Mouse (Mus musculus): ENCODE data around the gene Antxr1. TPM values are rescaled to one million over a fixed set of nuclear protein-coding genes. Genes with fewer than 3 reads are reported as not detected.
A peak's percentile ranks its signal among the peaks of the same experiment; 100 is the strongest.

Antxr1 gene
- polyA plus RNA-seq, 1 experiment from 2014 or later, result 6.5 TPM

GRCm38 (mm10) chr6:87138479-87138878, 197.1 kb downstream of the Antxr1 start:
- Histone ChIP-seq H3K4me2 (ENCODE audit: low read length) (no peak overlapping the region), H3K36me3 (ENCODE audit: control insufficient read depth, insufficient read depth, low read length) (peaks cover 6% of the 10 kb centered on the region; the same call in 1 of the 2 replicates), H3K27ac (replicated peaks in 1 of 2; ENCODE audit: control insufficient read depth in 1 of 2, insufficient read depth in 1 of 2, low read depth in 2 of 2, low read length in 2 of 2) (no peak overlapping the region), H3K9me3 (ENCODE audit: control insufficient read depth, low read length) (no peaks in the 10 kb centered on the region), H3K4me3 (ENCODE audit: control insufficient read depth in 1 of 2, insufficient read depth in 1 of 2, low read depth in 1 of 2, low read length in 2 of 2) (no peak overlapping the region), H3K27me3 (ENCODE audit: control insufficient read depth, insufficient read depth, low read length) (no peaks in the 10 kb centered on the region), H3K4me1 (ENCODE audit: control insufficient read depth in 2 of 2, insufficient read depth in 2 of 2, low read length in 2 of 2) (peaks cover 0 to 2% of the 10 kb centered on the region in 2 experiments; a peak in 1 of 4 replicates), H3K9ac (ENCODE audit: low read length) (no peak overlapping the region)
- no peak for ATAC-seq (ENCODE audit: insufficient number of reproducible peaks, insufficient read depth, low FRiP score, low read depth)
- WGBS, result 67% methylated on average over 5 of the region's 5 CpGs

GRCm38 (mm10) chr6:87133966-87134546, 201.6 kb downstream of the Antxr1 start:
- H3K36me3 ChIP-seq (ENCODE audit: control insufficient read depth, insufficient read depth, low read length), result peaks cover 6% of the 10 kb centered on the region; the same call in 1 of the 2 replicates
- no peaks in the 10 kb centered on the region for H3K27me3 ChIP-seq (ENCODE audit: control insufficient read depth, insufficient read depth, low read length)
- H3K9ac ChIP-seq (ENCODE audit: low read length), result no peak overlapping the region
- H3K4me3 ChIP-seq (ENCODE audit: control insufficient read depth in 1 of 2, insufficient read depth in 1 of 2, low read depth in 1 of 2, low read length in 2 of 2), result no peak overlapping the region
- H3K4me2 ChIP-seq (ENCODE audit: low read length), result no peak overlapping the region
- peaks cover 4% of the 10 kb centered on the region; the same call in 1 of the 2 replicates for H3K9me3 ChIP-seq (ENCODE audit: control insufficient read depth, low read length)
- no peaks in the 10 kb centered on the region for H3K4me1 ChIP-seq (ENCODE audit: control insufficient read depth in 2 of 2, insufficient read depth in 2 of 2, low read length in 2 of 2)
- no peak for ATAC-seq (ENCODE audit: insufficient number of reproducible peaks, insufficient read depth, low FRiP score, low read depth)
- no peak overlapping the region for H3K27ac ChIP-seq (replicated peaks in 1 of 2; ENCODE audit: control insufficient read depth in 1 of 2, insufficient read depth in 1 of 2, low read depth in 2 of 2, low read length in 2 of 2)
- 62% methylated on average over 12 of the region's 12 CpGs for WGBS

- Histone ChIP-seq H3K27ac (replicated peaks in 1 of 2; ENCODE audit: control insufficient read depth in 1 of 2, insufficient read depth in 1 of 2, low read depth in 2 of 2, low read length in 2 of 2) (no peak overlapping the region), H3K27me3 (ENCODE audit: control insufficient read depth, insufficient read depth, low read length) (no peaks in the 10 kb centered on the region), H3K36me3 (ENCODE audit: control insufficient read depth, insufficient read depth, low read length) (peaks cover 6% of the 10 kb centered on the region; the same call in 1 of the 2 replicates), H3K9ac (ENCODE audit: low read length) (no peak overlapping the region), H3K4me1 (ENCODE audit: control insufficient read depth in 2 of 2, insufficient read depth in 2 of 2, low read length in 2 of 2) (no peaks in the 10 kb centered on the region), H3K9me3 (ENCODE audit: control insufficient read depth, low read length) (peaks cover 4% of the 10 kb centered on the region; the same call in 1 of the 2 replicates), H3K4me3 (ENCODE audit: control insufficient read depth in 1 of 2, insufficient read depth in 1 of 2, low read depth in 1 of 2, low read length in 2 of 2) (no peak overlapping the region), H3K4me2 (ENCODE audit: low read length) (no peak overlapping the region)
- ATAC-seq (ENCODE audit: insufficient number of reproducible peaks, insufficient read depth, low FRiP score, low read depth), result no peak
- 91% methylated on average over 3 of the region's 3 CpGs for WGBS
These were observed 202.1 kb downstream of the Antxr1 start for GRCm38 (mm10) chr6:87133520-87133919.

- Histone ChIP-seq H3K36me3 (ENCODE audit: control insufficient read depth, insufficient read depth, low read length) (no peaks in the 10 kb centered on the region), H3K9me3 (ENCODE audit: control insufficient read depth, low read length) (peaks cover 4% of the 10 kb centered on the region; the same call in 1 of the 2 replicates), H3K4me1 (ENCODE audit: control insufficient read depth in 2 of 2, insufficient read depth in 2 of 2, low read length in 2 of 2) (peaks cover 3 to 7% of the 10 kb centered on the region in 2 experiments; a peak in 3 of 4 replicates), H3K9ac (ENCODE audit: low read length) (no peak overlapping the region), H3K27ac (replicated peaks in 1 of 2; ENCODE audit: control insufficient read depth in 1 of 2, insufficient read depth in 1 of 2, low read depth in 2 of 2, low read length in 2 of 2) (no peak overlapping the region), H3K4me2 (ENCODE audit: low read length) (no peak overlapping the region), H3K4me3 (ENCODE audit: control insufficient read depth in 1 of 2, insufficient read depth in 1 of 2, low read depth in 1 of 2, low read length in 2 of 2) (no peak overlapping the region), H3K27me3 (ENCODE audit: control insufficient read depth, insufficient read depth, low read length) (no peaks in the 10 kb centered on the region)
- 35% methylated on average over 1 of the region's 1 CpGs for WGBS
- no peak for ATAC-seq (ENCODE audit: insufficient number of reproducible peaks, insufficient read depth, low FRiP score, low read depth)
These were observed 204.5 kb downstream of the Antxr1 start for GRCm38 (mm10) chr6:87131078-87131477.

- WGBS, result 86% methylated on average over 7 of the region's 7 CpGs
- H3K4me1 ChIP-seq (ENCODE audit: control insufficient read depth in 2 of 2, insufficient read depth in 2 of 2, low read length in 2 of 2), result peaks cover 3 to 7% of the 10 kb centered on the region in 2 experiments; a peak in 3 of 4 replicates
- H3K4me3 ChIP-seq (ENCODE audit: control insufficient read depth in 1 of 2, insufficient read depth in 1 of 2, low read depth in 1 of 2, low read length in 2 of 2), result no peak overlapping the region
- peaks cover 4% of the 10 kb centered on the region; the same call in 1 of the 2 replicates for H3K9me3 ChIP-seq (ENCODE audit: control insufficient read depth, low read length)
- H3K27me3 ChIP-seq (ENCODE audit: control insufficient read depth, insufficient read depth, low read length), result no peaks in the 10 kb centered on the region
- H3K9ac ChIP-seq (ENCODE audit: low read length), result no peak overlapping the region
- no peaks in the 10 kb centered on the region for H3K36me3 ChIP-seq (ENCODE audit: control insufficient read depth, insufficient read depth, low read length)
- H3K4me2 ChIP-seq (ENCODE audit: low read length), result no peak overlapping the region
- no peak overlapping the region for H3K27ac ChIP-seq (replicated peaks in 1 of 2; ENCODE audit: control insufficient read depth in 1 of 2, insufficient read depth in 1 of 2, low read depth in 2 of 2, low read length in 2 of 2)
- ATAC-seq (ENCODE audit: insufficient number of reproducible peaks, insufficient read depth, low FRiP score, low read depth), result no peak
These were observed 205.0 kb downstream of the Antxr1 start for GRCm38 (mm10) chr6:87130628-87131027.

- Histone ChIP-seq H3K27me3 (ENCODE audit: control insufficient read depth, insufficient read depth, low read length) (no peaks in the 10 kb centered on the region), H3K9me3 (ENCODE audit: control insufficient read depth, low read length) (peaks cover 4% of the 10 kb centered on the region; the same call in 1 of the 2 replicates), H3K36me3 (ENCODE audit: control insufficient read depth, insufficient read depth, low read length) (no peaks in the 10 kb centered on the region), H3K4me1 (ENCODE audit: control insufficient read depth in 2 of 2, insufficient read depth in 2 of 2, low read length in 2 of 2) (peaks cover 3 to 7% of the 10 kb centered on the region in 2 experiments; a peak in 3 of 4 replicates), H3K27ac (replicated peaks in 1 of 2; ENCODE audit: control insufficient read depth in 1 of 2, insufficient read depth in 1 of 2, low read depth in 2 of 2, low read length in 2 of 2) (no peak overlapping the region), H3K4me2 (ENCODE audit: low read length) (no peak overlapping the region), H3K4me3 (ENCODE audit: control insufficient read depth in 1 of 2, insufficient read depth in 1 of 2, low read depth in 1 of 2, low read length in 2 of 2) (no peak overlapping the region), H3K9ac (ENCODE audit: low read length) (no peak overlapping the region)
- no peak for ATAC-seq (ENCODE audit: insufficient number of reproducible peaks, insufficient read depth, low FRiP score, low read depth)
- WGBS, result 89% methylated on average over 8 of the region's 8 CpGs
These were observed 205.8 kb downstream of the Antxr1 start for GRCm38 (mm10) chr6:87129861-87130260.

GRCm38 (mm10) chr6:87127049-87127753, 208.4 kb downstream of the Antxr1 start:
- Histone ChIP-seq H3K9ac (ENCODE audit: low read length) (no peak overlapping the region), H3K9me3 (ENCODE audit: control insufficient read depth, low read length) (peaks cover 4% of the 10 kb centered on the region; the same call in 1 of the 2 replicates), H3K4me1 (ENCODE audit: control insufficient read depth in 2 of 2, insufficient read depth in 2 of 2, low read length in 2 of 2) (peaks cover 3 to 7% of the 10 kb centered on the region in 2 experiments; a peak in 3 of 4 replicates), H3K4me3 (ENCODE audit: control insufficient read depth in 1 of 2, insufficient read depth in 1 of 2, low read depth in 1 of 2, low read length in 2 of 2) (no peak overlapping the region), H3K27ac (replicated peaks in 1 of 2; ENCODE audit: control insufficient read depth in 1 of 2, insufficient read depth in 1 of 2, low read depth in 2 of 2, low read length in 2 of 2) (no peak overlapping the region), H3K27me3 (ENCODE audit: control insufficient read depth, insufficient read depth, low read length) (no peaks in the 10 kb centered on the region), H3K36me3 (ENCODE audit: control insufficient read depth, insufficient read depth, low read length) (no peaks in the 10 kb centered on the region), H3K4me2 (ENCODE audit: low read length) (0 out of 2 replicates have a peak overlapping the region, but pooled peaks have one; percentile 7)
- no peak for ATAC-seq (ENCODE audit: insufficient number of reproducible peaks, insufficient read depth, low FRiP score, low read depth)
- 37% methylated on average over 8 of the region's 8 CpGs for WGBS
